Comparison of ENCODE assay signal across 25 mouse cellular contexts in genomic region chr3:85833627-85834026, GRCm38 (mm10). TPM values are rescaled to one million over a fixed set of nuclear protein-coding genes. Genes with fewer than 3 reads are reported as not detected.
"Had no signal": no experiment of that assay in that cellular context is flagged by ENCODE, and none has a peak within 500 bp of the region (broad histone marks: within the 10 kb centered on the region; RNA-seq: fewer than 3 reads in every experiment).

No protein-coding gene starts in this region.

- H3K9me3 ChIP-seq: lung, embryonic 15.5 days; midbrain, embryonic 13.5 days; midbrain, embryonic 15.5 days; neural tube, embryonic 13.5 days; neural tube, embryonic 15.5 days; stomach, embryonic 15.5 days had no signal

- DNase-seq: liver, postnatal 0 days; lung, adult 2 months; lung, postnatal 14 days; lung, postnatal 36 days; retina, postnatal 1 day; right cerebral cortex, adult 18-20 months; right cerebral cortex, postnatal 25 days; right cerebral cortex, postnatal 4 days; thymus, adult 2 months; thymus, postnatal 25 days; thymus, postnatal 4 days had no signal

- ATAC-seq: liver, postnatal 0 days; lung, postnatal 0 days; midbrain, embryonic 13.5 days; midbrain, embryonic 15.5 days had no signal

- H3K4me3 ChIP-seq: lung, embryonic 15.5 days; megakaryocyte, embryonic 14.5 days; midbrain, embryonic 13.5 days; midbrain, embryonic 15.5 days; neural tube, embryonic 13.5 days; neural tube, embryonic 15.5 days; stomach, embryonic 15.5 days had no signal

- H3K9ac ChIP-seq: liver, postnatal 0 days; lung, embryonic 15.5 days; midbrain, embryonic 13.5 days; midbrain, embryonic 15.5 days; neural tube, embryonic 13.5 days; neural tube, embryonic 15.5 days; stomach, embryonic 15.5 days had no signal

- H3K27me3 ChIP-seq: lung, embryonic 15.5 days; midbrain, embryonic 13.5 days; midbrain, embryonic 15.5 days; neural tube, embryonic 13.5 days; neural tube, embryonic 15.5 days; stomach, embryonic 15.5 days had no signal

- H3K4me2 ChIP-seq: lung, embryonic 15.5 days; midbrain, embryonic 11.5 days; midbrain, embryonic 13.5 days; midbrain, embryonic 15.5 days; neural tube, embryonic 13.5 days; neural tube, embryonic 15.5 days; stomach, embryonic 15.5 days had no signal

- H3K27ac ChIP-seq: lung, embryonic 15.5 days; macrophage; midbrain, embryonic 13.5 days; midbrain, embryonic 15.5 days; neural tube, embryonic 13.5 days; stomach, embryonic 15.5 days; stomach, postnatal 0 days had no signal

- H3K4me1 ChIP-seq: lung, embryonic 15.5 days; megakaryocyte, embryonic 14.5 days; midbrain, embryonic 13.5 days; midbrain, embryonic 15.5 days; stomach, embryonic 15.5 days had no signal

- H3K36me3 ChIP-seq: lung, embryonic 15.5 days; midbrain, embryonic 13.5 days; midbrain, embryonic 15.5 days; neural tube, embryonic 13.5 days; neural tube, embryonic 15.5 days; stomach, embryonic 15.5 days had no signal

RNA-seq across cellular contexts. Expression of gene Fam160a1, which starts 16.5 kb away (rescaled TPM):
- total RNA-seq: megakaryocyte progenitor cell, adult 5-6 weeks had no signal
- polyA plus RNA-seq: macrophage had no signal

RNA-seq across cellular contexts. Expression of gene Glt28d2, which starts 53.7 kb away (rescaled TPM):
- total RNA-seq: megakaryocyte progenitor cell, adult 5-6 weeks; monocyte, adult 5-6 weeks had no signal
- polyA plus RNA-seq: macrophage; midbrain, embryonic 13.5 days had no signal

RNA-seq across cellular contexts. Expression of gene Gm37240, which starts 53.7 kb away (rescaled TPM):
- total RNA-seq: megakaryocyte progenitor cell, adult 5-6 weeks; monocyte, adult 5-6 weeks had no signal
- polyA plus RNA-seq: macrophage; neural tube, embryonic 13.5 days; testis, adult 2 months had no signal
